Mouse (Mus musculus) hindbrain, postnatal 0 days (tissue): ENCODE data around the gene Nek4. TPM values are rescaled to one million over a fixed set of nuclear protein-coding genes. Genes with fewer than 3 reads are reported as not detected.

Source experiments
- ATAC-seq: fragments of 200-750 bp; cut with Nextera tagmentation; 2 replicates; pipeline ENCODE4 v1.8.0; 2017; ENCODE audit warnings: mild to moderate bottlenecking, moderate TSS enrichment, moderate library complexity
- DNase-seq: peaks from one replicate; pipeline ENCODE4 v3.0.0-alpha.2; 2015; ENCODE audit warnings: low spot score
- H3K27ac ChIP-seq: fragments of 300-500 bp; sonication (generic); 2 replicates; pipeline ENCODE4 v1.5.1; 2014; ENCODE audit warnings: mild to moderate bottlenecking
- H3K27me3 ChIP-seq: fragments of 300-500 bp; sonication (generic); 2 replicates; pipeline ENCODE4 v1.6.1; 2014; ENCODE audit warnings: low read length, mixed read lengths; ENCODE audit not compliant: insufficient read depth
- H3K36me3 ChIP-seq: fragments of 300-500 bp; sonication (generic); 2 replicates; pipeline ENCODE4 v1.6.1; 2014; ENCODE audit warnings: low read length, mixed read lengths; ENCODE audit not compliant: insufficient read depth
- H3K4me1 ChIP-seq: fragments of 300-500 bp; sonication (generic); 2 replicates; pipeline ENCODE4 v1.6.1; 2014; ENCODE audit warnings: antibody characterized with exemption, low read length, mixed read lengths; ENCODE audit not compliant: insufficient read depth
- H3K4me2 ChIP-seq: fragments of 300-500 bp; sonication (generic); 2 replicates; pipeline ENCODE4 v1.6.1; 2014; ENCODE audit warnings: low read depth, mild to moderate bottlenecking, low read length, moderate library complexity, mixed read lengths
- H3K4me3 ChIP-seq: fragments of 300-500 bp; sonication (generic); 2 replicates; pipeline ENCODE4 v1.5.1; 2014; ENCODE audit warnings: low read length
- H3K9ac ChIP-seq: fragments of 300-500 bp; sonication (generic); replicated peaks from 2 replicates; pipeline ENCODE4 v1.6.1; 2014; ENCODE audit warnings: mild to moderate bottlenecking, low read length, moderate library complexity, mixed read lengths
- H3K9me3 ChIP-seq: fragments of 300-500 bp; sonication (generic); 2 replicates; pipeline ENCODE4 v1.6.1; 2016; ENCODE audit warnings: low read length, mixed read lengths
- CTCF ChIP-seq: IDR thresholded peaks from 2 replicates; pipeline ENCODE4 v1.5.1; 2016; ENCODE audit warnings: antibody characterized with exemption, control low read depth, low read depth
- WGBS: fragments of 180-500 bp; shearing (Covaris S2); extraction: QIAGEN DNeasy Blood & Tissue Kit; methylation state at CpG from one replicate; pipeline ENCODE4 v1.1.7; 2014; 5-methylcytosine and 5-hydroxymethylcytosine counted together
- polyA plus RNA-seq: library from polyadenylated mRNA; unstranded; fragments of >200 nt; fragmentation: Nextera tagmentation; extraction: Ambion mirVana; gene quantifications from 2 replicates; pipeline ENCODE4 v1.2.1, GENCODE M21; 2015
- total RNA-seq: library from RNA; depleted of rRNA; stranded (reverse); fragments of >200 nt; gene quantifications from 2 replicates; pipeline ENCODE4 v1.2.3, GENCODE M21; 2014; rRNA removed

The Nek4 gene
- total and polyA plus RNA-seq, 2 experiments from 2014 or later = 11.8 to 13.3 TPM

DNA sequence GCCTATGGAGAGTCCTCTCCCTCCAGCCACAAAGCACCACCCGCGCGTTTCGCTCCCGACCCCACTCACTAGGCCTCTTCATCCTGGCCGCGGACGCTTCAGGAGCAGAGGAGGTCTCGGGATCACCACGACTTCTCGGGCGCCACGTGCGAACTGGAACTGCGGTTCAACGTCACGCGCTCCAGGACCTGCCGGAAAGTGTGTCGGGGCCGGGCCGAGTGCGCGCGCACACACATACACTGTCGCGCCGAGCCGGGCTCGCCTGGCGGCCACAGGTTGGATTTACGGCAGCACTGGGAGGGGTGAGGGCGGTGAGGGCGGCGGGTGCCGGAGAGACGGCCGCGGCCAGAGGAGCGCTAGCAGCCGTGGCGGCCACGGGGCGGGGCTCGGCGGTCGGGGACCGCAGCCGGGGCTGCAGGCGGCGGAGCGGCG is 67.7 kb downstream of the Nek4 start, which contains the start of the genes Pbrm1 and Gnl3:
Gene Pbrm1, plus strand, starts transcription at position 279 of the 432 bp plus-strand sequence.
Gene Gnl3, minus strand, starts transcription at position 293 of the 432 bp plus-strand sequence.
- peaks cover 21% of the 10 kb centered on the region for H3K36me3 ChIP-seq
- TF ChIP-seq CTCF = peak; percentile 59
- WGBS = under 1% methylated on average over 36 of the region's 53 CpGs

DNA sequence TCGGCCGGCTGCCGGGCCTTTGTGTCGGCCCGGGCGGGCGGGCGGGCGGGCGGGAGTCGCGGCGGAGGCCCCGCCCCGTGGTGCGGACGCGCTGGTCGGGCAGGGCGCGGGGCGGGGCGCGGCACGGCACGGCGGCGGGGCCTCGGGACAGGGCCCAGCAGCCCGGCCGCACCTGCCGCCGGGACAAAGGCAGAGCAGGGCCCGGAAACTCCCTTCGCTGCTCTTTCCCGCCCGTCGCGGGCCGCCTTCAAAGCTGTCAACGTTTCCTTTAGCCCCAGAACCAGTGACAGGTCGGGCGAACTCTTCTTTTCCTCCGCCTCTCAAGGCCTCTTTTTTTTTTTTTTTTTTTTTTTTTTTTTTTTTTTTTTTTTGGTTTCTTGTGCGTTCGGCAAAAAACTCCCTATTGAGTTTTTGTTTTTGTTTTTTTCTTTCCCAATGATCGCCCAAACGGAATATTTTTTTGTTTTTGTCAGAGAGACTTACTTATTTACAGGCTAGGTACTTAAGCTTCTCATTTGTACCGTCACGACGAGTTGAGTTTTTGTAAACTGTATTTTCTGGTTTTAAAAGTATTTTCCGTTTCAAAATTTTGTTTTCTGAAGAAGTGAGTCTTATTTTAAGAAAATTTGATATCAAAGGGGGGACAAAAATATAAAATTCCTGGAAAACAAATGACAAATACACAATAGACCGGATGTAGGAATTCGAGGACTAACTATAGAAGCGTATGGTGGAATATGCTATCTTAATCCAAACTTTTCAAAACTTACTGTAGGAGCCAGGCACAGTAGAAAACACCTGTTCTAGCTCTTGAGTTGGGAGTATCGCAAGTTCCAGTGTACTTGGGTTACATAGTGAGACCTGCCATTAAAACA is 68.4 kb downstream of the Nek4 start:
- Histone ChIP-seq H3K36me3 (peaks cover 17% of the 10 kb centered on the region), H3K4me2 (peak overlapping the region; percentile 53), H3K4me3 (peak overlapping the region; percentile 78), H3K9ac (peak overlapping the region; percentile 82), H3K27ac (peak overlapping the region; percentile 98), H3K9me3 (no peaks in the 10 kb centered on the region), H3K27me3 (no peaks in the 10 kb centered on the region), H3K4me1 (peaks cover 16% of the 10 kb centered on the region)
- peak; percentile 94 for ATAC-seq
- 4% methylated on average over 35 of the region's 56 CpGs for WGBS
- TF ChIP-seq CTCF = no peak
- DNase-seq = peak; percentile 82

More for the DNA sequence above, 67.7 kb downstream of the Nek4 start, which contains the start of the genes Pbrm1 and Gnl3:
- H3K27ac ChIP-seq = peak within 1 kb of the TSS; percentile 98
- peak within 1 kb of the TSS; percentile 78 for H3K4me3 ChIP-seq
- peaks cover 16% of the 10 kb centered on the region for H3K4me1 ChIP-seq
- ATAC-seq = peak; percentile 96
- peak within 1 kb of the TSS; percentile 80 for H3K4me2 ChIP-seq
- no peaks in the 10 kb centered on the region for H3K27me3 ChIP-seq
- H3K9ac ChIP-seq = peak within 1 kb of the TSS; percentile 82
- DNase-seq = peak; percentile 98
- no peaks in the 10 kb centered on the region for H3K9me3 ChIP-seq

DNA sequence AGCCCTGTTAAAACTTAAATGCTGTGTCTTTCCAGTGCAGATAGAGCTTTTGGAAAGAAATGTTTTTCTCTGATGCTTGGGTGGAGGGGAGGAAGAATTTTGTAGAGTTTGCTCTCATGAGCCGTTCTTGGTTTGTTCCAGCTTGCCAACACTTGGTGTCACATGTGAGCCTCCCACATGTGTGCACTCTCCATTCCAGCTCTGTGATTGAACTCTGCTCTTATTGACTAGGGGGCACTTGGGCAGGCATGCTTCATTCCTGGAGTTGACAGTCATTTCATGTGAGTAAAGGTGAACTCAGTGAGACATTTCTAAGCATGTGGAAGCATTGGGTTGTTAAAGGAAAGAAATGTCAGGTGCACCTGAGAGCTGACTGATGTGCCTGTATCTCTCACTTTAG is 71.4 kb downstream of the Nek4 start:
- H3K4me1 ChIP-seq = peaks cover 16% of the 10 kb centered on the region
- no peaks in the 10 kb centered on the region for H3K9me3 ChIP-seq
- WGBS = 21% methylated on average over 1 of the region's 1 CpGs
- no peak overlapping the region for H3K4me2 ChIP-seq
- H3K27ac ChIP-seq = no peak overlapping the region
- H3K9ac ChIP-seq = no peak overlapping the region
- DNase-seq (no peak), ATAC-seq (no peak)
- no peak for TF ChIP-seq CTCF
- H3K27me3 ChIP-seq = no peaks in the 10 kb centered on the region
- no peak overlapping the region for H3K4me3 ChIP-seq
- H3K36me3 ChIP-seq = peaks cover 25% of the 10 kb centered on the region

DNA sequence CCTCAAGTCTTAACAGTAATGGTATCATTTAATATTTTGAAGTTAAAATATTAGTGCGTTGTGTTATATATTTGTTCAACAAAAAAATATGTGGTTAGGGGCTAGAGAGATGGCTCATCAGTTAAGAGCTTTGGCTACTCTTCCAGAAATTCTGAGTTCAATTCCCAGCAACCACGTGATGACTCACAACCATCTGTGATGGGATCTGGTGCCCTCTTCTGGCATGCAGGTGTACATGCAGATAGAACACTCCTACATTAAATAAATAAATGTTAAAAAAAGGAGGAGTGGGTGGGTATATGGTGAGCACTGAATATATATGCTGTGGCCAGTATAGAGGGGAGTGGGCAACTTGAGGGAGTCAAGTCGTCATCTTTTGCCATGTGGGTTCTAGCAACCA is 74.6 kb downstream of the Nek4 start:
- DNase-seq = no peak
- WGBS = 77% methylated on average over 3 of the region's 3 CpGs
- Histone ChIP-seq H3K9ac (no peak overlapping the region), H3K27ac (no peak overlapping the region), H3K4me1 (peaks cover under 1% of the 10 kb centered on the region; the same call in 1 of the 2 replicates), H3K36me3 (peaks cover 32% of the 10 kb centered on the region), H3K27me3 (no peaks in the 10 kb centered on the region), H3K9me3 (no peaks in the 10 kb centered on the region), H3K4me2 (no peak overlapping the region), H3K4me3 (no peak overlapping the region)
- no peak for ATAC-seq
- TF ChIP-seq CTCF = peak; percentile 33

Other genes starting within 250 kb of the Nek4 start
- gene Sfmbt1, start 236.5 kb upstream of the Nek4 start, total RNA-seq = 5.8 and 9.7 TPM in 2 replicates
- gene Sfmbt1, start 236.5 kb upstream of the Nek4 start, polyA plus RNA-seq = 13.3 and 13.4 TPM in 2 replicates
- gene Tmem110, start 125.8 kb upstream of the Nek4 start, total RNA-seq = 14.6 and 15.2 TPM in 2 replicates
- 12.8 and 14.6 TPM in 2 replicates for gene Tmem110, start 125.8 kb upstream of the Nek4 start, polyA plus RNA-seq
- 1.1 and 3.2 TPM in 2 replicates for gene Mustn1, start 72.2 kb upstream of the Nek4 start, total RNA-seq
- gene Mustn1, start 72.2 kb upstream of the Nek4 start, polyA plus RNA-seq = 1.2 and 1.9 TPM in 2 replicates
- gene Itih4, start 64.9 kb upstream of the Nek4 start, total RNA-seq = 0.05 and 0.07 TPM in 2 replicates
- not detected in 2 replicates for gene Itih4, start 64.9 kb upstream of the Nek4 start, polyA plus RNA-seq
- 8.6 and 14.1 TPM in 2 replicates for gene Itih3, start 27.6 kb upstream of the Nek4 start, total RNA-seq
- gene Itih3, start 27.6 kb upstream of the Nek4 start, polyA plus RNA-seq = 8.2 and 10.1 TPM in 2 replicates
- not detected in 2 replicates for gene Itih1, start 8.1 kb upstream of the Nek4 start, total RNA-seq
- gene Itih1, start 8.1 kb upstream of the Nek4 start, polyA plus RNA-seq = not detected in 2 replicates
- gene Glt8d1, start 50.0 kb downstream of the Nek4 start, total RNA-seq = 34.2 and 42.1 TPM in 2 replicates
- 43.2 and 47.3 TPM in 2 replicates for gene Glt8d1, start 50.0 kb downstream of the Nek4 start, polyA plus RNA-seq
- 226 and 285 TPM in 2 replicates for gene Spcs1, start 50.3 kb downstream of the Nek4 start, total RNA-seq
- gene Spcs1, start 50.3 kb downstream of the Nek4 start, polyA plus RNA-seq = 426 and 442 TPM in 2 replicates
- gene Pbrm1, start 67.8 kb downstream of the Nek4 start, total RNA-seq = 43.2 and 43.4 TPM in 2 replicates
- 80.2 and 83.8 TPM in 2 replicates for gene Pbrm1, start 67.8 kb downstream of the Nek4 start, polyA plus RNA-seq
- 26.6 and 28.4 TPM in 2 replicates for gene Gnl3, start 67.8 kb downstream of the Nek4 start, total RNA-seq
- 63.9 and 66.3 TPM in 2 replicates for gene Gnl3, start 67.8 kb downstream of the Nek4 start, polyA plus RNA-seq
- 0.93 and 5.0 TPM in 2 replicates for gene Smim4, start 177.6 kb downstream of the Nek4 start, total RNA-seq
- gene Smim4, start 177.6 kb downstream of the Nek4 start, polyA plus RNA-seq = 59.5 and 64.8 TPM in 2 replicates
- gene Nt5dc2, start 179.7 kb downstream of the Nek4 start, total RNA-seq = 209 and 236 TPM in 2 replicates
- 203 and 204 TPM in 2 replicates for gene Nt5dc2, start 179.7 kb downstream of the Nek4 start, polyA plus RNA-seq
- gene Stab1, start 217.3 kb downstream of the Nek4 start, total RNA-seq = 31.2 and 35.4 TPM in 2 replicates
- 10.5 and 11.5 TPM in 2 replicates for gene Stab1, start 217.3 kb downstream of the Nek4 start, polyA plus RNA-seq